Mouse (Mus musculus): ENCODE data around the gene Nfkb2. TPM values are rescaled to one million over a fixed set of nuclear protein-coding genes. Genes with fewer than 3 reads are reported as not detected.
A peak's percentile ranks its signal among the peaks of the same experiment; 100 is the strongest.

The Nfkb2 gene
- polyA plus RNA-seq, 1 experiment = 24.3 TPM

GRCm38 (mm10) chr19:46332721-46333339 lies 28.7 kb downstream of the Nfkb2 start:
- peaks cover 2% of the 10 kb centered on the region; the same call in 1 of the 2 replicates for H3K4me1 ChIP-seq (ENCODE audit: control insufficient read depth, insufficient read depth, low read length)
- WGBS = 83% methylated on average over 7 of the region's 7 CpGs
- H3K4me3 ChIP-seq (replicated peaks; ENCODE audit: control insufficient read depth, low read depth, low read length) = no peak overlapping the region
- no peak overlapping the region for H3K27ac ChIP-seq (ENCODE audit: control insufficient read depth, insufficient read depth, low read depth, low read length, poor library complexity)
- TF ChIP-seq POLR2A (IDR thresholded peaks at IDR 0.05; ENCODE audit: borderline replicate concordance, control insufficient read depth, low read depth, low read length) = no peak
- no peak for TF ChIP-seq CTCF (IDR thresholded peaks at IDR 0.05; ENCODE audit: control insufficient read depth, insufficient read depth, low read length)

- TF ChIP-seq CTCF (IDR thresholded peaks at IDR 0.05; ENCODE audit: control insufficient read depth, insufficient read depth, low read length) (no peak), POLR2A (IDR thresholded peaks at IDR 0.05; ENCODE audit: borderline replicate concordance, control insufficient read depth, low read depth, low read length) (no peak)
- H3K4me3 ChIP-seq (replicated peaks; ENCODE audit: control insufficient read depth, low read depth, low read length) = no peak overlapping the region
- WGBS = 79% methylated on average over 3 of the region's 3 CpGs
- H3K4me1 ChIP-seq (ENCODE audit: control insufficient read depth, insufficient read depth, low read length) = peaks cover 2% of the 10 kb centered on the region; the same call in 1 of the 2 replicates
- H3K27ac ChIP-seq (ENCODE audit: control insufficient read depth, insufficient read depth, low read depth, low read length, poor library complexity) = no peak overlapping the region
These were observed 29.8 kb downstream of the Nfkb2 start for GRCm38 (mm10) chr19:46333906-46334305.

GRCm38 (mm10) chr19:46337719-46338330 lies 33.7 kb downstream of the Nfkb2 start:
- peak overlapping the region; percentile 21 for H3K27ac ChIP-seq (ENCODE audit: control insufficient read depth, insufficient read depth, low read depth, low read length, poor library complexity)
- peak overlapping the region; percentile 79 for H3K4me3 ChIP-seq (replicated peaks; ENCODE audit: control insufficient read depth, low read depth, low read length)
- no peak for TF ChIP-seq CTCF (IDR thresholded peaks at IDR 0.05; ENCODE audit: control insufficient read depth, insufficient read depth, low read length)
- TF ChIP-seq POLR2A (IDR thresholded peaks at IDR 0.05; ENCODE audit: borderline replicate concordance, control insufficient read depth, low read depth, low read length) = no peak
- WGBS = 35% methylated on average over 15 of the region's 15 CpGs
- peaks cover 3% of the 10 kb centered on the region; the same call in 1 of the 2 replicates for H3K4me1 ChIP-seq (ENCODE audit: control insufficient read depth, insufficient read depth, low read length)

GRCm38 (mm10) chr19:46338331-46338936 lies 34.3 kb downstream of the Nfkb2 start, which contains the start of gene Cuedc2:
TSS of gene Cuedc2 (minus strand) at chr19:46338702.
- peak; percentile 54; the same call in 1 of the 2 replicates for TF ChIP-seq POLR2A (IDR thresholded peaks at IDR 0.05; ENCODE audit: borderline replicate concordance, control insufficient read depth, low read depth, low read length)
- peak; percentile 11; the same call in 1 of the 2 replicates for TF ChIP-seq CTCF (IDR thresholded peaks at IDR 0.05; ENCODE audit: control insufficient read depth, insufficient read depth, low read length)
- WGBS = under 1% methylated on average over 31 of the region's 31 CpGs
- Histone ChIP-seq H3K4me1 (ENCODE audit: control insufficient read depth, insufficient read depth, low read length) (peaks cover 3% of the 10 kb centered on the region; the same call in 1 of the 2 replicates), H3K27ac (ENCODE audit: control insufficient read depth, insufficient read depth, low read depth, low read length, poor library complexity) (peak within 1 kb of the TSS; percentile 97), H3K4me3 (replicated peaks; ENCODE audit: control insufficient read depth, low read depth, low read length) (peak within 1 kb of the TSS; percentile 79)

- H3K4me3 ChIP-seq (replicated peaks; ENCODE audit: control insufficient read depth, low read depth, low read length) = peak overlapping the region; percentile 42
- peaks cover 3% of the 10 kb centered on the region; the same call in 1 of the 2 replicates for H3K4me1 ChIP-seq (ENCODE audit: control insufficient read depth, insufficient read depth, low read length)
- no peak for TF ChIP-seq CTCF (IDR thresholded peaks at IDR 0.05; ENCODE audit: control insufficient read depth, insufficient read depth, low read length)
- peak; percentile 29; the same call in 1 of the 2 replicates for TF ChIP-seq POLR2A (IDR thresholded peaks at IDR 0.05; ENCODE audit: borderline replicate concordance, control insufficient read depth, low read depth, low read length)
- H3K27ac ChIP-seq (ENCODE audit: control insufficient read depth, insufficient read depth, low read depth, low read length, poor library complexity) = peak overlapping the region; percentile 97
- WGBS = 3% methylated on average over 6 of the region's 6 CpGs
These were observed 34.8 kb downstream of the Nfkb2 start for GRCm38 (mm10) chr19:46338942-46339286.

GRCm38 (mm10) chr19:46339287-46339971 lies 35.3 kb downstream of the Nfkb2 start:
- Histone ChIP-seq H3K4me3 (replicated peaks; ENCODE audit: control insufficient read depth, low read depth, low read length) (peak overlapping the region; percentile 42), H3K4me1 (ENCODE audit: control insufficient read depth, insufficient read depth, low read length) (peaks cover 3% of the 10 kb centered on the region; the same call in 1 of the 2 replicates), H3K27ac (ENCODE audit: control insufficient read depth, insufficient read depth, low read depth, low read length, poor library complexity) (peak overlapping the region; percentile 97)
- TF ChIP-seq CTCF (IDR thresholded peaks at IDR 0.05; ENCODE audit: control insufficient read depth, insufficient read depth, low read length) (no peak), POLR2A (IDR thresholded peaks at IDR 0.05; ENCODE audit: borderline replicate concordance, control insufficient read depth, low read depth, low read length) (no peak)
- WGBS = 6% methylated on average over 7 of the region's 7 CpGs

- 30% methylated on average over 7 of the region's 7 CpGs for WGBS
- TF ChIP-seq CTCF (IDR thresholded peaks at IDR 0.05; ENCODE audit: control insufficient read depth, insufficient read depth, low read length) = no peak
- no peak for TF ChIP-seq POLR2A (IDR thresholded peaks at IDR 0.05; ENCODE audit: borderline replicate concordance, control insufficient read depth, low read depth, low read length)
- H3K4me3 ChIP-seq (replicated peaks; ENCODE audit: control insufficient read depth, low read depth, low read length) = no peak overlapping the region
- no peaks in the 10 kb centered on the region; the same call in 1 of the 2 replicates for H3K4me1 ChIP-seq (ENCODE audit: control insufficient read depth, insufficient read depth, low read length)
- H3K27ac ChIP-seq (ENCODE audit: control insufficient read depth, insufficient read depth, low read depth, low read length, poor library complexity) = no peak overlapping the region
These were observed 40.7 kb downstream of the Nfkb2 start for GRCm38 (mm10) chr19:46344710-46345419.
